ENCODE assay signal across 10 mouse cellular contexts in genomic region chr5:31562036-31562666, GRCm38 (mm10). TPM values are rescaled to one million over a fixed set of nuclear protein-coding genes. Genes with fewer than 3 reads are reported as not detected.
DNase-seq lines count a peak whose midpoint lies in the region; ATAC-seq lines count a peak whose summit lies in the region.
"Had no signal": no experiment of that assay in that cellular context is flagged by ENCODE, and none has a peak within 500 bp of the region (broad histone marks: within the 10 kb centered on the region; RNA-seq: fewer than 3 reads in every experiment).

No protein-coding gene starts in this region.

- peak; percentile 98 for DNase-seq in heart, adult 11 months
- DNase-seq in heart, adult 8-10 months (ENCODE audit: low spot score) = peak; percentile 68
- DNase-seq in layer of hippocampus, adult 11-12 months (ENCODE audit: low spot score) = peak; percentile 76
- DNase-seq in right cerebral cortex, adult 18-20 months = peak; percentile 76
- DNase-seq in T-cell, adult 2 months (ENCODE audit: low spot score) = no peak

- H3K27ac ChIP-seq in heart, embryonic 11.5 days (ENCODE audit: low read depth, low read length) = no peak overlapping the region
- no peak overlapping the region for H3K27ac ChIP-seq in forebrain, embryonic 13.5 days
- H3K27ac ChIP-seq in hindbrain, embryonic 16.5 days (ENCODE audit: low read depth, low read length) = no peak overlapping the region
- H3K27ac ChIP-seq: embryonic facial prominence, embryonic 12.5 days; liver, embryonic 15.5 days had no signal

- H3K36me3 ChIP-seq in heart, embryonic 11.5 days (ENCODE audit: control insufficient read depth, insufficient read depth, low read length) = peaks cover under 1% of the 10 kb centered on the region
- peaks cover 27% of the 10 kb centered on the region for H3K36me3 ChIP-seq in forebrain, embryonic 13.5 days (ENCODE audit: poor library complexity, severe bottlenecking)
- no peaks in the 10 kb centered on the region; the same call in none of the 2 replicates for H3K36me3 ChIP-seq in hindbrain, embryonic 16.5 days (ENCODE audit: control insufficient read depth, insufficient read depth, low read length)

- H3K4me2 ChIP-seq in heart, embryonic 11.5 days = no peak overlapping the region
- H3K4me2 ChIP-seq in forebrain, embryonic 13.5 days = no peak overlapping the region
- H3K4me2 ChIP-seq in hindbrain, embryonic 16.5 days (ENCODE audit: low read length) = no peak overlapping the region
- H3K4me2 ChIP-seq: embryonic facial prominence, embryonic 12.5 days; liver, embryonic 15.5 days had no signal

- H3K9me3 ChIP-seq in heart, embryonic 11.5 days (replicated peaks; ENCODE audit: control insufficient read depth, low read length) = no peaks in the 10 kb centered on the region
- H3K9me3 ChIP-seq in forebrain, embryonic 13.5 days (replicated peaks) = no peaks in the 10 kb centered on the region
- no peaks in the 10 kb centered on the region for H3K9me3 ChIP-seq in hindbrain, embryonic 16.5 days (ENCODE audit: control insufficient read depth, low read length)
- H3K9me3 ChIP-seq: embryonic facial prominence, embryonic 12.5 days; liver, embryonic 15.5 days had no signal

- no peak overlapping the region for H3K4me3 ChIP-seq in heart, embryonic 11.5 days (ENCODE audit: low read depth, low read length)
- H3K4me3 ChIP-seq in forebrain, embryonic 13.5 days = no peak overlapping the region
- H3K4me3 ChIP-seq in hindbrain, embryonic 16.5 days (ENCODE audit: low read length) = no peak overlapping the region
- H3K4me3 ChIP-seq: embryonic facial prominence, embryonic 12.5 days; liver, embryonic 15.5 days had no signal

- no peaks in the 10 kb centered on the region for H3K27me3 ChIP-seq in heart, embryonic 11.5 days (ENCODE audit: control insufficient read depth, insufficient read depth, low read length)
- H3K27me3 ChIP-seq in forebrain, embryonic 13.5 days = no peaks in the 10 kb centered on the region
- H3K27me3 ChIP-seq in hindbrain, embryonic 16.5 days (replicated peaks; ENCODE audit: control insufficient read depth, insufficient read depth, low read length) = no peaks in the 10 kb centered on the region
- H3K27me3 ChIP-seq: embryonic facial prominence, embryonic 12.5 days; liver, embryonic 15.5 days had no signal

- no peak for ATAC-seq in heart, embryonic 11.5 days (replicated peaks; ENCODE audit: insufficient number of reproducible peaks, low FRiP score, low TSS enrichment)
- no peak for ATAC-seq in forebrain, embryonic 13.5 days
- no peak for ATAC-seq in hindbrain, embryonic 16.5 days

- H3K4me1 ChIP-seq in heart, embryonic 11.5 days (ENCODE audit: control insufficient read depth, insufficient read depth, low read length) = peaks cover 11% of the 10 kb centered on the region
- no peaks in the 10 kb centered on the region for H3K4me1 ChIP-seq in forebrain, embryonic 13.5 days
- no peaks in the 10 kb centered on the region for H3K4me1 ChIP-seq in hindbrain, embryonic 16.5 days (ENCODE audit: control insufficient read depth, insufficient read depth, low read depth, low read length)

- 77% methylated on average over 7 of the region's 7 CpGs for WGBS in heart, embryonic 11.5 days (ENCODE audit: insufficient replicate concordance)
- 88% methylated on average over 7 of the region's 7 CpGs for WGBS in forebrain, embryonic 13.5 days
- 91% methylated on average over 7 of the region's 7 CpGs for WGBS in hindbrain, embryonic 16.5 days

- H3K9ac ChIP-seq in heart, embryonic 11.5 days (ENCODE audit: low read depth, low read length) = no peak overlapping the region
- H3K9ac ChIP-seq in forebrain, embryonic 13.5 days = no peak overlapping the region
- H3K9ac ChIP-seq in hindbrain, embryonic 16.5 days (ENCODE audit: low read depth, low read length) = no peak overlapping the region
- H3K9ac ChIP-seq: embryonic facial prominence, embryonic 12.5 days; liver, embryonic 15.5 days had no signal

RNA-seq across cellular contexts. Expression of gene Supt7l, which starts 34.5 kb away (rescaled TPM):
- 17.0 and 17.1 TPM in 2 replicates for polyA plus RNA-seq in heart, embryonic 11.5 days (2014; fragmentation: Nextera tagmentation; extraction: Ambion mirVana)
- 10 to 100 TPM; 12.8 to 13.8 (median 12.9) TPM for total RNA-seq in heart, adult 8-10 months (2022)
- 28.2 and 32.4 TPM in 2 replicates for polyA plus RNA-seq in forebrain, embryonic 13.5 days (2015; fragmentation: Nextera tagmentation; extraction: Ambion mirVana)
- polyA plus RNA-seq in hindbrain, embryonic 16.5 days (2015; fragmentation: Nextera tagmentation; extraction: Ambion mirVana) = 22.0 and 23.2 TPM in 2 replicates

RNA-seq across cellular contexts. Expression of gene Mrpl33, which starts 34.6 kb away (rescaled TPM):
- 323 and 328 TPM in 2 replicates for polyA plus RNA-seq in heart, embryonic 11.5 days (2014; fragmentation: Nextera tagmentation; extraction: Ambion mirVana)
- 100 to 1,000 TPM; 306 to 352 (median 322) TPM for total RNA-seq in heart, adult 8-10 months (2022)
- polyA plus RNA-seq in forebrain, embryonic 13.5 days (2015; fragmentation: Nextera tagmentation; extraction: Ambion mirVana) = 239 and 254 TPM in 2 replicates
- 197 and 215 TPM in 2 replicates for polyA plus RNA-seq in hindbrain, embryonic 16.5 days (2015; fragmentation: Nextera tagmentation; extraction: Ambion mirVana)

RNA-seq across cellular contexts. Expression of gene Slc4a1ap, which starts 35.4 kb away (rescaled TPM):
- 22.5 and 25.2 TPM in 2 replicates for polyA plus RNA-seq in heart, embryonic 11.5 days (2014; fragmentation: Nextera tagmentation; extraction: Ambion mirVana)
- total RNA-seq in heart, adult 8-10 months (2022) = 10 to 100 TPM; 20.2 to 24.4 (median 23.1) TPM
- polyA plus RNA-seq in forebrain, embryonic 13.5 days (2015; fragmentation: Nextera tagmentation; extraction: Ambion mirVana) = 33.8 and 34.4 TPM in 2 replicates
- 30.3 and 34.4 TPM in 2 replicates for polyA plus RNA-seq in hindbrain, embryonic 16.5 days (2015; fragmentation: Nextera tagmentation; extraction: Ambion mirVana)
